Mouse (Mus musculus): ENCODE measurements around the gene Ccdc180.

- TF ChIP-seq CTCF (IDR thresholded peaks at IDR 0.05; ENCODE audit: extremely low read depth, insufficient read length, insufficient replicate concordance, low read depth, low read length) (no peak), POLR2A (IDR thresholded peaks at IDR 0.05; ENCODE audit: low read depth, low read length) (no peak)
These were observed 18.0 kb upstream of the Ccdc180 start for GRCm38 (mm10) chr4:45872147-45872546.

All from small intestine, adult 2 months (tissue).